Mouse (Mus musculus): ENCODE data around the gene Rab11fip5.

Gene Rab11fip5

DNA sequence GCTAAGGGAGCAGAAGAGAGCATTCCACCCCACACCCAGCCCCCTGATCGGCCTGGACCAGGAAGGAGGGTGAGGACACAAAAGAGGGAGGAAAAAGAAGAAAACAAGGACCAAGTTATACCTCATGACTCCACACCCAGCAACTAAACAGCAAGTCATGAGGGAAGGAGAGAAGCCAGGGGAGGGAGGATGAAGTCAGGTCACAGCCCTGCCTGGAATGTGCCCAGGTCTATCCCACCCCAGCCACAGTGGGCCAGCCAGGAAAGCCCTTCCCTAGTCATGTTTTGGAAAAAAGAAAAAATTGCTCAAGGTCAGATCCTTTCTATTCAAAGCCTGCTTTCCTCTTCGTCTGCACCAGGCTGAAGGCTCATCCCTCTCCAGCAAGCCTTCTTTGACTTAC lies 1.9 kb downstream of the Rab11fip5 start:
- no peak for DNase-seq

DNA sequence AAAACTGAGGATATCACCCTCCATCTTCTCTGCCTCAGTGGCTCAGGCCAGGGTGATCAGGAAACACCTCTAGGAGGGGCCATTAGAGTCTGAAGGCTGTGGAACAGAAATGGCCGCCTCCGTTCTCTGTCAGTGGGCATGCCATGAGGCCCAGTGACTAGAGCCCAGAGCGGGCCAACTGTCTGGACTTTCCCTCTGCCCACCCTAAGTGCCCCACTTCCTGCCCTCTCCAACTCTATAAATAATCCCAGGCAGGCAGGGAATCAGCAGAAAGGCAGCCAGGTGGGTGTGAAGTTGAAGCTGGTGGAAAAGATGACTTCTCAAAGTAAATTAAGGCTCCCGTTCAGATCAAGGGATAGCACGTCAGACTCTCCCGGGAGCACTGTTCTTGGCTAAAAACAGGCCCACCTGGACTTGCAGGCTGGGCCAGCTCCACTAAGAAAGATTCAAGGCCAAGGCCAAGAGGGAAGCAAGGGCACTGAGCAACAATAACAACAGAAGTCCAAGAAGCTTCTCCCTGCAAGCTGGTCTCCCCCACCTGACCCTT lies 2.5 kb downstream of the Rab11fip5 start:
- DNase-seq: no peak

DNA sequence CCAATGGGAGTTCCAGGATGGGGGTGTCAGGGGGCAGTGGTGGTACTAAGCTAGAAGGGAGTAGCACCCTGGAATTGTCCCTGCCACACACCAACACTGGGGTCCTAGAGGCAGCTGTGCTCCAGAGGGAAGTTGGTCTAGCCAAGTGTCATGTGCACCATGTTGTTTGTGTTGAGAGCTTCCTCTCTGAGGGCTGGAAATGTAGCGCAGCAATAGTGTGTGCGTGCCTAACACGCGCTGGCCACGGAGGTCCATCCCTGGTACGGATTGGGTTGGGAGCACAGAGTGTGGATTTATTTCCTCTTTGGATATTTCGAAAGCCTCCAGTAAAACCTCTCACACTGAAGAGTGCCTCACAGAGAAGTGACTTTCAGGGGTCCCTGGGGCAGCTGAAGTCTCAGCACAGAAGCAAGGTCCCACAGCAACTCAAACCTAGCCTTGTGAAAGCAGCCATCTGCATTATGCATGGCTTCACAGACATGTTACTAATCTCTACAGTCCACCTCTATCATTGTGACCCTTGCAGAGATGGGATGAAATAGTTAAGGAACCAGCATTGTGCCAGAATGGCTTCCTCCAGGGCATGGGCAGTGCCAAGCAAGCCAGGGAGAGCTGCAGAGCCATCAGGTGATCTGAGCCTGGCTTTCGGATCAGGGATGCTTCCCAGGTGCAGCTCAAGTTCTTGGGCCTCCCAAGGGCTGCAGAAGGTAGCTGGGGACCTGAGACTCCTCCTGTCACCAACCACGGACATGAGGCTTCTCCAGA lies 3.6 kb downstream of the Rab11fip5 start:
- no peak for DNase-seq

DNA sequence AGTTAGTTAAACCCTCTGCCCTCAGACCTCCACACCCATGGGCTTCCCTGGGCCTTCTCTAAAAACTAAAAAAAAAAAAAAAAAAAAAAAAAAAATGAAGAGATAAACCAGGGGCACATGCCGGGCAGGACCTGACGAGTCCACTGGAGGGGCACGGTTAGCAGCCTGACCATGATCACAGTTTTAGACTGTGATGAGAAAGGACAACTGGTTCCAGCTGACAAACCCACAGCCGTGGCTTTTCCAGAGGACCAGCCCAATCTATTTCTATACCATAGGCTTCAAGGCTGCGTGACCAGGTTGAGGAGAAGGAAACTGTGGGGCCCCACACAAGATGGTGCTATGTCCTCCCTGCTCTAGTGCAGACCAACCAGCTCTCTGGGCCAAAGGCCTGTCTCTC lies 4.4 kb downstream of the Rab11fip5 start:
- no peak for DNase-seq

DNA sequence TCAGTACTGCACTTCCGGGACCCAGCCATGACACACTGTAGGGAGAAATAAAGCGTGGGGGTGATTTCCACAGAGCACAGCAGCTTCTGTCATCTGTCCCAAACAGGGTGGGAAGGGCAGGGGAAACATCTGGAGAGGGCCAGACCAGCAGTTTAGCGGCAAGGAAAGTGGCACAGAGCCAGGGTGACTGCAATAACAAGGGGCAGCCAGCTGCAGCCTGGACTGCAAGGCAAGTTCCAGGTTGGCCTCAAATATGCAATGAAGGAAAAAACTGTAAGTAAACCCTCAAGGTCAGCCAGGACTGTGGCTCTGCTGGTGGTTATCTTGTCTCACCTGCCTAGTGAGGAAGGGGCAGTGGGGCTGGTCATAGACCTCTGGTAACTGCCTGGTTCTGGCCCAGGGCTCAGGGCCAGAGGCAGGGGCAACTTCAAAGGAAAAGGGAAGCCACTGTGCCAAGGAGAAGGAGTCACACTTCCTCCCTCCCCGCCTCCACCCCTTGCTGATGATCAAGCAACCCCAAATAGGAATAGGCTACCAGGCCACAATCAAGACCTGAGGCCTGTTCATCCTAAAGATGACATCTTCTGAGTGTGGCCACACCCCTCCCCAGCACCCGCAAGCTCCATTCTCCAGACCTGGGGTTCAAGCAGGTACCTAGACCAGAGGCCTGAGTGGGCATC lies 5.1 kb downstream of the Rab11fip5 start:
- DNase-seq: no peak

DNA sequence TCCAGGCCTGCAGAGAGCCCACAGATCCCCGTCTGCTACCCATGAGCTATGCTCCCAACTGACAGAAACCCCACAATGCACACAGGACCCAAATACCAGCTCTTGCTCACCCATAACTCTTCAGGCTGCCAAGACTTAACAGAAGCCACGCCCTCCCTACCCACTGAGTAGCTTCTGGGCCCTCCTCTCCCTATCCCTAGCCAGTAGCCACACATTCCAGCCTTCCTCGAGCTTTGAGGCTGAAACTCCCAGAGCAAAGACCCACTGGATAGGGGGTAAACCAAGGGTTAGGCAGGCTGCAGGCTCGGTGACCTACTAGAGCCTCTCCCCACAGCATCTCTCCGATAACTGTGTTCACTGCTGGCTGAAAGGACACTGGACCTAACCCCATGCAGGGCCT lies 5.7 kb downstream of the Rab11fip5 start:
- DNase-seq: no peak

DNA sequence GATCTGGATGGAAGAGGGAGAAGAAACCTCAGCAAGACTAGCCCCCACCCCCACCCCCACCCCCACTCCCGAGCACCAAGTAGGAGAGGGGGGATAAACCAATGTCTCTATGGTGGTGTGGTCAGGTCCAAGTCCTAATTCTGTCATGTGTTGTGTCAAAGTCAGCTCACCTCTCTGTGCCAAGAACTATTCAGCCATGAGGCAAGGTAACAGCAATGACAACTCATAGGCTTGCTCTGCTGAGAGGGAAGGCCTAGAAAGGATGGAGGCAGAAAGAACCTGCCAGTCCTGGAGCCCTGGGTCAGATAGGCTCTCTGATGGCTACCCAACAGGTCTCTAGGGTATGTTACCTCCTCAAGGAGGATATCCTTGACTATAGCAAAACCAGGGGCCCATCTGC lies 6.3 kb downstream of the Rab11fip5 start:
- DNase-seq: no peak

DNA sequence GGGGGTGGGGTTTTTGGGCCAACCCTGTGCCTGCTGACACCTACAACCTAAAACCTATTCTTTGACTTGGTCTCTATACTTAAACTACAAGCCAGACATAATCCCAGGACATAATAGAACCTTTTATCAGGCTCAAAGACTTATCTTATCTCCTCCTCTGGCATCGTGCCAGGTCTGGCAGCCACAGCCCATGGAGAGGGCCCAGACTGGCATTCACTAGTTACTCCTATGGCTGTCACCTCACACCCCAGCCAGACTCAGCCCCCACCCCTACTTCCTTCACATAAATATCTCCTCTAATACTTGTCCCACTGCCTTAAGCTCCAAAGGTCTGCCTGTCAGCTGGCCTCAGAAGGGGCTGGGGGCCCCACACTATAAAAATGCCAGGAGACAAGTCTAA lies 8.0 kb downstream of the Rab11fip5 start:
- no peak for DNase-seq

DNA sequence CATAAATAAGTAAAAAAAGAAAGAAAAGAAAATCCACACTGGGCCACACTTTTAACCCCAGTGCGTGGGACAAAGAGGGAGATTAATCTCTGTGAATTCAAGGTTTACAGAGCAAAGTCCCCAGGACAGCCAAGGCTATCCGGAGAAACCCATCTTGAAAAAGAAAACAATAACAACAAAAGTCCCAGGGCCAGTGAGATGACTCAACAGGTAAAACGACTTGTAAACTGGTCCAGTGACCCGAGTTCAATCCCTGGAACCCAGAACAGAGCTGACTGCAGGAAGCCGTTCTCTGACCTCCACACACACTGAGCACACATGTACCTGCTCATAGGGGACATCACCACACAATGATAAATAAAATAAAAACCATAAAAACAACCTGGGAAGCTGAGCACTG lies 10.0 kb downstream of the Rab11fip5 start:
- no peak for DNase-seq

DNA sequence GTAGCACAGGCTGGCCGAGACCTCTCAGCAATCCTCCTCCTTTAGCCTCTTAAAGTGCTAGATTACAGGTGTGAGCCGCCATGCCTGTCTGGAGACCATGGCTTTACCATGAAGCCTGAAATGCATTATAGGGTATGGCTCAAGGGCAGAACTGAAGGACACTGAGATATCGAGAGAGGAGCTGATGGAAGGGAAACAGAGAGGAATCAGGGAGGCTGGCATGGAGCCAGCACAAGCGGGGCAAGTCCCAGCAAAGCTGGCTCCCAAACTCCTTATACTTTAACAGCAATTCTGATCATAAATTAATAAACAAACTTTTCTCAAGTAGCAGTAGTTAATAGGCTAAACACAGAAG lies 10.6 kb downstream of the Rab11fip5 start:
- DNase-seq: no peak

DNA sequence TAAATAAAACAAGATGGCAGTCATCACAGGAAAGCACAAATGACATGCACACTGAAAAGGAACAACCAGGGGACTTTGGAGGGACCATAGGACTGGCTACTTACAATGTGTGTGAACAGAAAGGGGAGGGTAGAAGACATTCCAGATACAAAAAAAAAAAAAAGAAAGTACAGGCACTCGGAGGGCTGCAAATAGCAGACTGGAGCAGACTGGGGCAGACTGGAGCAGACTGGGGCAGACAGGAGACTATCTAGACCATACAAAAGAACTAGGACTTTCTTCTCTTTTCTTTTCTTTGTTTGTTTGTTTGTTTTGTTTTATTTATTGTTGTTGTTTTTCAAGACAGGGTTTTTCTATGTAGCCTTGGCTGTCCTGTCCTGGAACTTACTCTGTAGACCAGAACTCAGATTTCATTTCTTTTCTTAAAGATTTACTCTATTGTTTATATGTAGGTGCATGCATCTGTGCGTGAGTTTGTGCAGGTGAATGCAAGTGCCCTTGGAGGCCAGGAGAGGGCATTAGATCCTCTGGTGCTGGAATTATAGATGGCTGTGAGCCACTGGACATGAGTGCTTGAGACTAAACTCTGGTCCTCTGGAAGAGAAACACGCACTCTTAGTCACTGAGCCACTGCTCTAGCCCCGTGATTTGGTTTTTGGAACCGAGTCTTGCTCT lies 11.1 kb downstream of the Rab11fip5 start:
- no peak for DNase-seq

DNA sequence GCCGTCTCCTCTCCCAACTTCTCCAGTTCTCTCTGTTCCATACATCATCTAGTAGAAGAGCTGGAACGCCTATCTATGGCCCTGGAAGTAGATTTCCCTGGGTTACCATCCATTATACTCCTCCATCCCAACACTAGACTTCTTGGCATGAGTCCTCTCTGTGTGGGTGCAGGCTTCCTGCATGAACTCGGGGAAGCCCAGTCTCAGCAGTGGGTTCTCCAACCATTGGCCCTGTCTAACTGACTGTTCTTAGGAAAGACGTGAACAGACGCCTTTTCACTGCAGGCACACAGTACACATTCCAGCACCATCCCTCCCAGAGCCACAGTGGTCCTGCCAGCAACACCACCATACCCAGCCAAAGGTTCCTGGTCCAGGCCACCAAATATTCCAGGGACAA lies 11.8 kb downstream of the Rab11fip5 start:
- DNase-seq: no peak

DNA sequence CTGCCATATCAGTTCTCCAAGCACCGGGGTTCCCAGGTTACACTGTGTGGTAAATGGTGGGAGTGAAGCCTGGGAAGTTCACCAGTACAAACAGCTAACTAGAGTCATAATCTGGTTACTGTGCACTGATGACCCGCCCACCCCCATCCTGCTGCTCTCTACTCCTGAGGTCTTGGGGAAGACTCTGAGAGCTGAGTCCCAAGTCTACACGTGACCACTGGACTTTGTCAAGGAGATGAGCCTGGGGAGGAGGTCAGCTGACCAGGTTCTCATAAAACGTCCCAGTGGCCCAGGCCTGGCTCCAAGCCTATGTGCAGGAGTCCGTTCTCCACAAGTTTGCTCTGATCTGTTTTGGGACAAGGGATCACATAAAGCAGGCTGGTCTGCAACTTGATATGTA lies 14.1 kb downstream of the Rab11fip5 start:
- DNase-seq: no peak

DNA sequence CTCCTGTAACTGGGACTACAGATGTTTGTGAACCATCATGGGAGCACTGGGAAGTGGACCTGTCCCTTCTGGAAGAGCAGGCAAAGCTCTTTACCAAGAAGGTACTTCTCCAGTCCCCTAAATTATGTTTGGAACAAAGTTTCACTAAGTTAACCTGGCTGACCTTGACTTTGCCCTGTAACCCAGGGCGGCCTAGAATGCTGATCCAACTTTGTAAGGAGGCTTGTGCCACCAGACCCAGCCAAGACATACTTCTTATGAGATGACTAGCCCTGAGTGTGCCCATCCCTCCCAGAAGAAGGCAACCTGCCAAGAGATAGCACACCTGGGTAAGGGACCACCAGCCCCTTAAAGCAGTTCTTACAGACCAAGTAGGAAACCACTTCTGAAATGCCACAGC lies 15.6 kb downstream of the Rab11fip5 start:
- no peak for DNase-seq

DNA sequence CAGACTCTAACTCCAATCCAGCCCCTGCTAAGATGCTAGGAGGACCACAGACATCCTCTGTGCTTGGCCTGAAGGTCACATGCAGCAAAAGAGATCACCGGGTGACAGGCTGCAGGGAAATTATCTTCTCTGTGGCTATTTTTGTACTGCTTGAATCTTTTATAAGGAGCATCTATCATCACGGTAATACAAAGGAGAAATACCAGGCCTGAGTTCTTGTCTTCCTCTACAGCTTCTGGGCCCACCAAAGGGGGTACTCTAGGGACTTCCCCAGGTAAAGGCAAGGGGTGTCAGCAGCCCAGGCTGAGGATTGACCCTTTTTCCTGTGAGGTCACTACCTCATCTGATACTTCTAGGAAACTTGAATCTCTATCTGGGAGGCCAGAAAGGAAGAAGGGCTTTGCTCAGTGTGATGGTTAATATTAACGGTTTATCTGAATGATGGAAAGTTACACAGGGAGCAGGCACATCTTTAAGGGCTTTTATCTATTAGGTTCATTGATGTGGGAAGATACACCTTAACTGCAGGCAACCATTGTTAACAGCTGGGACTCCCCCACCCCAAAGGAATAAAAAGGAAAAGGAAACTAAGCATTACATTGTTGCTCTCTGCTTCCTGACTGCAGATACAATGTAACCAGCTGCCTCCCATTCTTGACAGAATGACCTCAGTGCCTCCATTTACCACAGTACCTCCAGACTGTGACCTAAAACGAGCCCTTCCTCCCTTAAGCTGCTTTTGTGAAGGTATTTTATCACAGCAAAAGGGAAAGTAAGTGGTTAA lies 17.6 kb downstream of the Rab11fip5 start:
- DNase-seq: no peak

DNA sequence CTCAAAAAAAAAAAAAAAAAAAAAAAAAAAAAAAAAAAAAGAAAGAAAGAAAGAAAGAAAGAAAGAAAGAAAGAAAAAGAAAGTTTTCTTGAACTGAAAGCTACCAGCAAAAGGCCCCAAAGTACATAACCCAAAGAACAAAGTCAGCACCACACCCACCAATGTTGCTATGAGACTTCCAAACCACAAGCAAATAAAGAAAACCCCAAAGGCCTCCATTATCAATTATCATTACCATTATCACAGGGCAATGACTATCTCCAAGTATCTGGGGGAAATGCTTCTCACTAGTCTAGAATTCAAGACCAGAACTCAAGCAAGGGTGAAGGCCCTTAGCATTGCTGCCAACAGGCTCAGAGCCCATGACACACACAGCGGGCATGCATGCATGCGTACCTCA lies 18.7 kb downstream of the Rab11fip5 start:
- no peak for DNase-seq

DNA sequence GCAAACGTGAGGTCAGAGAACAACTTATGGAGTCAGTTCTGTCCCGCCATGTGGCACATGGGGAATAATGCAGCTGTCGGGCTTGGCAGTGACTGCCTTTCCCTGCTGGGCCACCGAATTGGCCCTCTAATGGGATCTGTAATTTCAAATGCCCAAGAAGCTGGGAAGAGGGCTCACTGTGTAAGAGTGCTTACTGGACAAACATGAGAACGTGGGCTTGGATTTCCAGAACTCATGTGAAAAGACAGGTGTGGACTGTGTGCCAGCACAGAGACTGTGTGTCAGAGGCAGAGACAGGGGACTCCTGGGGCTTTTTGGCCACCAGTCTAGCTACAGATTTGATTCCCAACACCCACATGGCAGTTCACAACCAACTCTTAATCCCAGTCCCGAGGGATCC lies 19.7 kb downstream of the Rab11fip5 start:
- DNase-seq: no peak

DNA sequence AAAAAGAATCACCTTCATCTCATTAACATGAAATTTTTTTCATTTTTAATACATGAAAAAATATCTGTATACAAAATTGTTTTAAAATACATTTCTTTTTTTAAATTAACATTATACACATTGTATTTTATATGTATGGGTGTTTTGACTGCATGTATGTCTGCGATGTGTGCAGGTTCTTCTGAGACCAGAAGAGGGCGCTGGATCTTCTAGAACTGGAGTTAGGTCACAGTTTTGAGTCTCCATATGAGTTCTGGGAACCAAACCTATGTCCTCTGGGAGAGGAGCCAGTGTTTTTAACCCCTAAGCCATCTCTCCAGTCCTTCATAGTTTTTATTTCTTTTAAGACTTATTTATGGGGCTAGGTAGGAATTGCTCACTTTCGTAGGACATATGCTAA lies 20.7 kb downstream of the Rab11fip5 start:
- no peak for DNase-seq

DNA sequence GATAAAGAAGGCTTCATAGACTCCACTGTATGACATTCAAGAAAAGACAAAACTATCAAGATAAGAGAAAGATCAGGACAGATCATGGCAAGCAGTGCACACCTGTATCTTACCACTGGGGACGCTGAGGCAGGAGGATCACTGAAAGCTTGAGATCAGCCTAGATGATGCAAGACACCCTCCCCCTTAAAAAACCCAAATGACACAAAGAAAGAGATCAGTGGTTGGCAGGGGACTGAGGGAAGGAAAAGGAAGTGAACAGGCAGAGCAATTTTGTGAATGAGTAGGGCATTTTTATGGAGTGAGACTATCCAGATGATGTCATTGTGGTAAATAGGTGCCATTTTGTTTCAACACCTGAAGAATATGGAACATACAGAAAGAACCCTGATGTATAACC lies 24.3 kb downstream of the Rab11fip5 start:
- DNase-seq: no peak

DNA sequence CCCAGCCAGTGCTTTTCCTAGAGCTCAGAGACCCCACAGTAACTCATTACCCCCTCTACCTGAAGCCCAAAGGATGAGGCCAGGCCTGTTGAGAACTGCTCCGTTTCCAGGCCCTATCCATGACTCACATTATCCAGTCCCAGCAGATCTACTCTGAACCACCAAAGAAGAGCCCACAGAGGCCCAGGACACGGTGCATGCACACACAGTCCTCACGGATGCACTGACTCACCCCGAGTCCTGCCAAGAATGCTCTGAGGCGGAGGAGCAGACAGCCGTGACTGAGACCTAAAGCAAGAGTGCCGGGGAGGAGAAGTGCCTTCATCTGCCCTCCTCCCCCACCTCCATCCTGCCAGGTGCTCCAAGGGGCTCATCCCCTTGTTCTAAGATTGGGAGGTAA lies 25.2 kb downstream of the Rab11fip5 start:
- no peak for DNase-seq

DNA sequence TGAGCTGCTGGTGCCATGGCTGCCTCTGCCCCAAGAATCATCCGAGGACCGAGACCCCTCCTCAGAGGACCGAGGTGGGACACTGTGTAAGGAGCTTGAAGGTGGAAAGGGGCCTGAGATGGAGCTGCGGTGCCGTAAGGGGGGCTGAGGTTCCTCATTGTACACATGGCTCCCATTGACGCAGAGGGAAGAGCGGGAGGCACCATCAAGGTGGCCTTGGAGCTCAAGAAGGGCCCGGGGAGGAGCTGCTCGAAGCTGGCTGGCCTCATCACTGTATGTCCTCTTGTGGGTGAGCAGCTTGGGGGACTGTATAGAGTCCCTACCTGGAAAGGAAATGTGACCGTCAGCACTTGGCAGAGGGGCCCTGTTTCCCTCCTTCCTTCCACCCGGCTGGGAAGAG lies 26.3 kb downstream of the Rab11fip5 start:
- DNase-seq: no peak

DNA sequence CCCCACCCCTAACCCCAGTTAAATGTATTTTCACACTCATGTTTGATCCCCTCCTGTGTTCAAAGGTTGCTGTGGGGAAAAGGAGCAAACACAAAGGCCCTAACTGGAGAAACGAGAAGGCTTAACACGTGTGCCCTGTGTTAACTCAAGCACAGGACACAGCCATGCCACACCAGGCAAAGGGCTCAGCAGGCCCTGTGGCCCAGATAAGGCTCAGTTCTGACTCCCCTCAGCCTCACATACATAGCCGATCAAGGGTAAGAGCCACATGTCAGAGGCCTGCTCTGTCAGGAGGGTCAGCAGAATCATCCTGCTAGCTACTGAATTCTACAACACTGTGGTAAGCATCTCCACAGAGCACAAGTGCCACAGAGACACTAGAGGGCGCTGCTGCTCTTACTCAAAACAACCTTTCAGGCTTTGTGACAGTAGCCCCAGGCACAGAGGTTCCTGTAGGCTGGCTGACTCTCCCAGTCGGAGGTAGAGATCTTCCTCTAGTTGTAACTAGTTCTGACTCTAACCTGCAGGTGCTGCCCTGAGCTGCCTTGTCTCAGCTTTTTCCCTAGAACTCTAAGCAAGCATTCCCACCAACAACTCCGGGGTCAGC lies 28.3 kb downstream of the Rab11fip5 start:
- DNase-seq: peak; percentile 47 to 56

DNA sequence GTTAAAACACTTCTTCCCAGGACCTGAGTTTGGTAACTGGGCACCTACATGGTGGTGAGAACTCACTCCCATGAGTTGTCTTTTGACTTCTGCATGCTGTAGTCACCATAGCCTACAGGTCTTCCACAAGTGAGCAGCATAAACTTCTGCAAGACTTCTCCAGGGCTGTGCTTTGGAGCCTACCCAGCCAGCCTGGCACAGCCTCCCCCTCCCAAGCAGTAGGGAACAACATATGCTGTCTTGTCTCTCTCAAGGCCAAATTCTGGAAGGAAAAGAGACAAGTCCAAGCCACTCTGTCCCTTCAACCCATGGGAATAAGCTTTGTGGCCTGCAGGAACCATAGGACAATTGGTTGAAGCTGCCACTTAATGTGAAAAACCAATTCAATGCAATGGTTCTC lies 29.5 kb downstream of the Rab11fip5 start:
- DNase-seq: no peak
